Mouse (Mus musculus): ENCODE measurements at regions not wholly inside any gene's neighbourhood (a gene's known extent, or its start where the extent isn't known, plus 50 kb on each side); places are given as distances from the start of the nearest gene placed in this dataset.

DNA sequence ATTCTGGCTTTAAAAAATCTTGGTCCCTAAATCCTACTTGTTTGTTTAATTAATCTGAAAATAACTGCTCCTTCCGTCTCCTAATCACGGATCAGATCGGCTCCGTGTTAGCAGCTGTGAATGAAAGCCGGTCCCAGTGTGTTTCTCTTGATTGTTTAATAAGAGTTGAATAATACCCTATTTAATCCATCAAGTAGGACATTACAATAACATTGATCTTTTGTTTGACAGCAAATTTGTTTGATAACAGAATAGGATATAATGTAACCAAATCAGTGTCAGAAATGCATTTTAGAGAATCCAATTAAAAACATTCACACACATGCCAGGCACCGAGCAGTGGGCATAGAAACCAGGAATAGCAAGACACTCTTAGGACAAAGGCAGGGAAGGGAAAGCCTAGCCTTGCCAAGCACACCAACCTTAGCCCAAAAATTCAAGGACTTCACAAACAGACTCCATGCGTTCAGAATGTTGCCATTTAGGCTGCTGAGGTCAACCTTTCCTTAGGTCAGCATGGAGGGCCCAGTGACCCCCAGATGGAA lies 332.5 kb upstream of the Meis1 start:
- DNase-seq (ENCODE audit: low spot score) = no peak

DNA sequence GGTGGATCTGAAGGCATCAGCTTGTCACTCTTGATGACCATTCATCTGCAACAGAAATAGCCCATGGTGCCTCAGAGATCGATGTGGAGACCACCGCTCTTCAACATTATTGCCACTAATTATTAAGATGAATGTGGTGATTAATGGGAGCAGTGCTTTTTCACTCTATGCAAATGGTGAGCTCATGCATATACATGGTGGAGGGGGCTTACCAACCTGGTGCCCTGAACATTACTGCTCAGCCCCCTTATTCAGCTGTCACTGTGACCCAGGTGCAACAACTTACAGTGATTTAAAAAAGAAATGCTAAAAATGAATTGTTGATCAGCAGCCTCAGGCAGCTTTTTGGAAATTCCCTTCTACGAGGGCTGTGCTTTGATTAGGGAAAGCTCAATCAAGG lies 334.9 kb upstream of the Meis1 start:
- no peak for DNase-seq (ENCODE audit: low spot score)

DNA sequence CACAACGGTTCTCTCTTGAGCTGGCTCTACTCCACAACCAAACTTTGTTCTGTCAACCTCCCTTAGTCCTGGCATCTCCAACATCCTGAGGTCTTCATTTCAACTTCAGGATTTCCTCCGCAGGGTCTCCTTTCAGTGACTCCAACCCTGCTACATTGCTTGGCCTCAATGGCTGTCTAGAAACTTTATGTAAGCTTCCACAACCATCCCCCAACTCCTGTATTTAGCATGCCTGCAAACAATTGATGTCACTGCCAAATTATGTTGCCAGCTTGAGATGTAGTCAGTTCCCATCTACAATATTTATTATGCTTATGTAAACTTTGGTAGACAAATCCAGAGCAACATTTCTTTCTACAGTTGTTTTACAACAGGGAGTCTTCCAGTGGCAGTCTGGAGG lies 336.4 kb upstream of the Meis1 start:
- no peak for DNase-seq (ENCODE audit: low spot score)

DNA sequence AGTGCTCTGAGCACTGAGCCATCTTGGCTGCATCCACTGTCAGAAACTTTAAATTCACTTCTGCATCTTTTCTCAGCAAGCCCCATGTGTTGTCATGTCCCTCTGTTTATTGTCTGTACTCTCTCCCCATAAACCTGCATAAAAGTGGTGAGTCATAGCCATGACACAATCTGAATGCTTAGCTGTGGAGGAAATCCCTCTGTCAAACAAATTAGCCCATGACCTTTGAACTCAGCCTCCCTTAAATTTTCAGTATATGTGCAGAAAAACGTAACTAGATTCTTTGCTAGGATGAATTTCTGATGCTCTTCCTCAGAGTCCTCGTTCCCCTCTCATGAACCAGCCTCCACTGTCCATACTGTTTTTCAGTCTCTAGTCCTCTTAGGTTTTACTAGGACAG lies 337.4 kb upstream of the Meis1 start:
- DNase-seq (ENCODE audit: low spot score) = no peak

DNA sequence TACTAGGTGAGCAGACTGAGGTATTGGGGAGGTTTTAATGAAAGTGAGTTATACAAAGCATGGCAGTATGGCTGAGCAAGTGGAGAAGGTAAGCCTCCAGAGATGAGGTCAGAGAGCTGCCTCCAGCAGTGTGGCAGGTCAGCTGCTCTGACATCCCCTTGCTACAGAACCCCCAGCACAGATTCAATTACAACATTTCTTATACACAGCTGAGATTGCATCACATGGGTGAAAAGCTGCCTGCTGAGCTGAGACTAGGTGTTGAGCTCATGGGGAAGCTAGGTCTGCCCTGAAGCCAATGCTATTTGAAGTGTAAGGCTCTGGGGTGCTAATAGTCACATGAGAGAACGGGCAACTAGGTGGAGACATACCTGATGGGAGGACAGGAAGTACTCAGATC lies 350.4 kb upstream of the Meis1 start:
- DNase-seq (ENCODE audit: low spot score) = no peak

DNA sequence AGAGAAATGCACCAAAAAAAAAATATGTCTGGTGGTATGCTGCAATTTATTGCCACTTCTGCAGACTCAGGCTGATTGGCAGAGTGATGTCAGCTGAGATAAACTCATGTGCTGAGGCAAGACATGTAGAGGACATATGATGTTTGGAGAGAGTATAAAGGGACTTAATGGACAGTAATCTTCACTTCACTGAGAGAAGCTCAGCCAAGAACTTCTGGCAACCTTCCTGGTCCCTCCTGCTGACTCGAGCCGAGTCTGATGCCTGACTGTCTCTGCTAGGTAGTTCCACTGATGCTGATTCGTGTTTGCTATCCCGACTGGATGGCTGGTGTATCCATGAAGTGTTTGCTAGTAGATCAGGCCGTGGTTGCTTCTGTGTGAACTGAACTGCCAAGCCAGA lies 354.7 kb upstream of the Meis1 start:
- no peak for DNase-seq (ENCODE audit: low spot score)

DNA sequence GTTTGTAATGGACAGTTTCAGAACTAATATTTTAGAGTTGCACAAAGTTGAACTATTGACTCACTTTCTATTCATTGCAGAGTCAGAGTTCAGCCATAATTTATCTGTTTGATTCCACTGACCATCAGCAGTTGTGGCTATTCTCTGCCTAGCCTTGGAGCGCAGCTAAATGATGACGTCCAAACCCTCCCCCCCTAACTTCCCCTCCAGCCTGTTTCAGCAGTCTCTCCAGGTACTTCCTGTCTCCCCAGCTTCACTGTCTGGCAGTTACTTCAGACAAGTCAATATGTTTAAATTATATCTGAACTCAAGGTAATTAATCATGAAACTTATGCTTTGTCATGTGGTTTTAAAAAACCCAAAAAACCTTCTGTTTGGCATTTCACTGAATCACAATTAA lies 362.1 kb upstream of the Meis1 start:
- no peak for DNase-seq (ENCODE audit: low spot score)

DNA sequence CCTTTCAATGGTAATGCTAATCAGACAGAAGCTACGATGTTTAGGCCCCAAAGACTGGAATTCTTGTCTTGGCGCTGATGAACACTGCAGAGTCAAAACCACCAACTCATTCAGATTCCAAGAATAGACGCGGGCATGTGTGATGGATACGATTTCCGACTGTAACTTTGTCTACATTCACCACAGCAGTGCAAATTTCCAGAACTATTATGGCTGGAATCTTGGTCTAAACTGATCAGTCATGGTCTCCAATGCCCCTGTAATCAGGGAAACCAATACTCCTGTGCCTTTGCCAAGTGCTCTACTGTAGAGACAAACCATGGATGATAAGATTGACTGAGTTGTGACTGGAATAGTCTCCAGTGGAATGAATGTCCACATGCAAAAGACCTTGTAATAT lies 370.4 kb upstream of the Meis1 start:
- no peak for DNase-seq (ENCODE audit: low spot score)

DNA sequence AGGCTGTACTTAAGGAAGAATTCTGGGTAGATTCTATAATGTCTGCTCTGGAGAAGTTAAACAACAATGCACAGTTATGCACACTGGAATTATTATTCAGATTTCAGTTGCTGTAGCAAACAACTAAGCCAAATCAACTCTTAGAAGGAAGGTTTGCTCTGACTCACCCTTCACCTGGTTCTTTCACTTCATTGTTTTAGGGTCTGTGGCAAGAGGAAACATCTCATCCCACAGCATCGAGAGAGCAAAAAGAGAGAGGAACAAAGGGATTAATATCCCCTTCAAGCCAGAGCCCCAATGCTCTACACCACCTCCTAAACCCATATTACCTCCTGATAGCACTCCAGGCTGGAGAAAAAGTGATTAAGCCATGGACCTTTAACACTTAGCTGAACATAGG lies 373.4 kb upstream of the Meis1 start:
- DNase-seq (ENCODE audit: low spot score) = no peak

DNA sequence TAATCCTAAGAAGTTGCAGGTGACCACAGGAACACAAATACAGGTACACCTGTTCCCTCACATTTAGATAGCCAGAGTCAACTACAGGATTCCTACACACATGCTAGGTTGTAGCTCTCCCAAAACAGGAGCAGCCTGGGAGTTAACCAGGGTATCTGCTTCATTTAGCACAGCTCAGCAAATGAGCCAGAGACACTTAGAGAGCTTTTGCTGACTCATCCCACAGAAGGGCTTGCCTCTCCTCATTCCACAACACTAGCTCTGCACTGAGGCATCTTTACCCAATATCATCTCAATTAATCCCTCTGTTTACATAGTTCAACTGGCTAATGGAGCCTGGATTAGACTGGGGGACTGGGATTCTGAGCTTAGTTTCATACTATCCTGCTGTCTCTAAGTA lies 375.6 kb upstream of the Meis1 start:
- no peak for DNase-seq (ENCODE audit: low spot score)

DNA sequence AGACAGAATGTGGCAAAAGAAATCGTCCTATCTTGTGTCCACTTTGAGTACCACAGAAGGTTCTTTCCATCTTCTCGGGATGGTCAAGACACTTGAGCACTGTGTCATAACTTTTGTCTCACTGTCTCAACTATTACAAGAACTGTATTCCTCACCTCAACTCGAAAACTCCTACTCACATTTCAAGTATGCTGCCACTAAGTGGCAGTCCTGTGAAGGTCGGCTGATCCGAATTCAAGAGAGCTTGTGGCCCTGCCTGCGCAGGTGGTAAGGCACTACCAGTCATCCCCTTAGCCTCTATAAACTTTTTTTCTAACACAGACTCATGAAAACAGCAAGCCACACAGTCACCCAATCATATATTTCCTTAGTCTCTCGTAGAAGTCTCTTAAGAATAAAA lies 381.6 kb upstream of the Meis1 start:
- no peak for DNase-seq (ENCODE audit: low spot score)

DNA sequence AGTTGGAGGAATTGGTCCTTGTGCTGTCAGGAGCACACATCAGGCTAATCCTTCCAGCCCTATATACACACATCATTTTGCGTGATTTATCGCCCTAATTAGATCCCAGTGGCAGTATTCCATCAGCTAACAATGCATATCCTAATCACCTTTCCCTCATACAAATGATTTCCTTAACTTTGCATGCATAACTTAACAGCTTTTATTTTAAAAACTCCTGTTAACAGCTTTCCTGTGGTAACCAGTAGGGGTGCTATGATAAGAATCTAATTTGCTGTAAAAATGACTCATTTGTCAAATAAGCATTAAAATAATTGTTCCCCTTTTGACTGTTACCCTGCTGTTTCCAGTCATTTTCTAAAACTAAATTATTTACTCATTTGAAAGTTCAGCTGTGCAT lies 401.4 kb upstream of the Meis1 start:
- DNase-seq (ENCODE audit: low spot score) = no peak

DNA sequence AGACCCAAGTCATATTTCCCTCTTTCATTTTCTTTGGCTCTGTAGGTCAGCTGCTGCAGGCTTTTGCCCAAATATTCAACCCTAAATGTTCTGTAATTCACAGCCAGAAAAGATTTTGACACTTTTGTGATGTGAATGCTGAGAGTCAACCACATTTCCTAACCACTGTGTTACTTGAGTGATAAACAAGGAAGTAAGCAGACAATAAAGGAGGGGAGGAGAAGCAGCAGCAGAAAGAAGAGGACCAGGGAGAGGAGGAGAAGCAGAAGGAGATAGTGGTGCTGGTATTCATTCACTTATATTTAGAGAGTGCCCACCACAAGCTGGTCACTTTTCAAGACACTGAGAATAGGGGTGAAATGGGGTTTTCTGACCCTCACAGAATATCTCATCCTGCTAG lies 404.5 kb upstream of the Meis1 start:
- DNase-seq (ENCODE audit: low spot score) = no peak

DNA sequence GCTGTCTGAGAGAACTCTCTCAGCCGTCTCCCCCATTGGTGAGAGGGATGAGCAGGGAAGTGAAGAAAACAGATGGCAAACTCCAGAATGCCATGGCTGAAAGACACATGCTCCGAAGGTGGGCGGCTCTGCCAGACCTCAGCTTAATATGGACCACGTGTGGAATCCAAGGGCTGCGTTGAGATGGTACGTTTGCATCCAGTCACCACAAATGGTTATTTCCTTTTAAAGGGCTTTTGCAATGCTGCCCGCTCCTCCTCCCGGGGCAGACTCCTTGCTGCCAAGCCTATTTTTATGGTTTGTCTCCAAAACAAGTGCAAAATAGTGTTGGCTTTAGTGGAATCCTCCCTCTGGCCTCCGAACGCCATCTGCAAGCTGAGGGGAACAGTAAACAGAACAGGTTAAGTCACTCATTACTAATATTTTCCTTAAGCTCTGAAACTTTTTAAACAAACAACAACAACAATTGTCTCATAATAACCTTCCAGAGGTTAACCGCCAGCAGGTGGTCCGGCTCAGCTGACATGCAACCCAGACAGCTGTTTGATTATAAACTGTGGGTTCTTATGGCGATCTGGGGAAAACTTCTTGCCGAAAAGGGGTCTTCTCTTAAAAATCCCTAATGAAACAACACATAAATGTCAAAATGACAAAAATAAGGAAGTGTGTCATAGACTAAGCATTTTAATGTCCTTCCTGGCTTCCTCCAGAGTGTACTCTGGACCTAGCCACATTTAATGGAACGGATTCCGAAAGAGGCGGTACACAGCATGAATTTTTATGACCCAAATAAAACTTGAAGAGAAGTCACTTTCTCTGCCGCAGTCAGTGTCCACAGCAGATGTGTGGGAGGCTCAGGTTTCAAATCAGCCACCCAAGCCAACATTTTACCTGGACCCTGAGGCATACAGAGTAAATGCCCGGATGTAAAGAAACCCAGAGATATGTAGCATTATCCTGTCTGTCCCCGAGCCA lies 405.3 kb upstream of the Meis1 start:
- no peak for DNase-seq (ENCODE audit: low spot score)

DNA sequence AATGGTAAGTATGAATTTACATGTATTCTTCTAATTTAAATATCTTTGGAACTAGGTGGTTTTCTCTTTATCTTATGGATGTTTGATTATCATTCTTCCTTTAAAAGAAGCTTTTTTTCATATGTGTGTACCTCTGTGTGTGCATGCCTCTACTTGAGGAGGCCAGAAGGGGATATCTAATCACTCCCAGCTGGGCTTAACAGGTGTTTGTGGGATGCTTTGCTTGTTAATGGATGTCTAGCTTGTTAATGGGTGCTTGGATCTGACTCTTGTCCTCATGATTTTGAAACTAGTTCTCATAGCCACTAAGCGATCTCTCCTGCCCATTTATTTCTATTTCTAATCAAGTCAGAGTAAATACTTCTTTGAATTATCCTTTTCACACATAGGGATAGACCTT lies 408.8 kb upstream of the Meis1 start:
- no peak for DNase-seq (ENCODE audit: low spot score)

DNA sequence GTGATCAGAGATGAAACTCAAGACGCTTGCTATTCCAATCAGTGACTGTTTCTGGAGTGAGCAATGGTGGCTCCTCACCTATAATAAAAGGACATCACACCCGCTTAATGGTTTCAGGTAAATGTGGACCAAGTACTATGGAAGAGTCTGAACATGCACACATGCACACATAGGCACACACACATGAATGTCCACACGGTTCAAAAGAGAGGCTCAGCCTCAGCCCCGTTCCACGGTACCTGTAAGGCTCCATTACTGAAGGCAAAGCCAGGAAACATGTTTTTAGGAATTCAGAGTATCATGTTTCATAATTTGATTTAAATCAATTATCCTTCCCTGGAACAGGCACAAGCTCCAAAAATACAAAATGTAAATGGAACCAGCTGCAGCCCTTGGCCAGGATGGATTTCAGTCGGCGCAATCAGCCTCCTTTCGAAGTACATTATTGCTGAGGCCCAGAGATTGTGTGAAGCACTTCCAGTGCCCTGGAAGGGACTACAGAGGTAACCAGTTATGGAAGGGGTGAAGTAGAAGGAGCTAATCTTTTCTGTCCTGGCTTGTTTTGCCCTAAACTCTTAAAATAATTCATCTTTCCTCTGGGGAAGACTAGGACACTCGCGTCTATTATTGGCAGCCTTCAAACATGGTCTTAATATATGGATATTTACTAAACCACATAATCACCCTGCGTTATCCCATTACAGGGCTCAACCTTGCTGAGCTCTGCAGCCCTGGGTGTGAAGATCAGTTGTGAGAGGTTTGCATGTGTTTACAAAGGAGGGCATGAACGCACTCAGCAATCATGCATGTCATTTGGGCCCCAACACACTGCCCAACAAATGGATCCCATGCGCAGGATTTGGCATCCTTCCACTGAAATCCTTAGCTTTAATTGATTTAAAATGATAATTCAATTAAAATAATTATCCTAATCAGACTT lies 415.2 kb upstream of the Meis1 start:
- DNase-seq (ENCODE audit: low spot score) = no peak

DNA sequence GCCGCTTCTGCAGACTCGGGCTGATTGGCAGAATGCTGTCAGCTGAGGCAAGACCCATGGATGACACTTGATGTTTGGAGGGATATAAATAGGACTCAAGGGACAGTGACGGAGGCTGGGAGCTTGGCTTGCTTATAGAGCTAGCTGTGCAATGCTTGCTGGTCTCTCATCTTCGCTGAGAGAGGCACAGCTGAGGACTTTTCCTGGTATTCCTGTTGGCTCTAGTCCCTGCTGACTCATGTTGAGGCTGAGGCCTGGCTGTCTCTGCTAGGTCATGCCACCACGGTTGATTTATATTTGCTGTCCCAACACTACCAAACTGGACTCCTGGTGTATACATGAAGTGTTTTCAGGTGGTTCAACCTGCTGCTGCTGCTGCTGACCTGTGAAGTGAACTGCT lies 419.6 kb upstream of the Meis1 start:
- DNase-seq (ENCODE audit: low spot score) = no peak

DNA sequence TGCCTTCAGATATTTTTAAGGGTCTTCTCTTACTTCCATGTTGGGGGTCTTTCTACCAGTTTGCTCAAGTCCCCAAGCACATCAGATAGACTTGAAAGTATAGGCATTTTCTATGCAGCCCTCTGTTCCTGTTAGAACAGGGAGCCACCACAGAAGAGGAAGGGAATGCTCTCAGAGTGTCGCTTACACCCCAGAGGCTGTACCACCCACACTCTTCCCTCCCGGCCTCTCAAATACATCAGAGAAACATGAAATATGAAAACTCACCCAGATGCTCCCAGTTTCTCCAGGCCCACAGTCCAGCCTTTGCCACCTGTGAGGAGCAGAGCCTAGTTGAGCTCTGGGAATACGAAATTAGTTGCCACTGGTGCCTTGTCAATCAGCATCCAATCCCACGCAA lies 423.2 kb upstream of the Meis1 start:
- no peak for DNase-seq (ENCODE audit: low spot score)

DNA sequence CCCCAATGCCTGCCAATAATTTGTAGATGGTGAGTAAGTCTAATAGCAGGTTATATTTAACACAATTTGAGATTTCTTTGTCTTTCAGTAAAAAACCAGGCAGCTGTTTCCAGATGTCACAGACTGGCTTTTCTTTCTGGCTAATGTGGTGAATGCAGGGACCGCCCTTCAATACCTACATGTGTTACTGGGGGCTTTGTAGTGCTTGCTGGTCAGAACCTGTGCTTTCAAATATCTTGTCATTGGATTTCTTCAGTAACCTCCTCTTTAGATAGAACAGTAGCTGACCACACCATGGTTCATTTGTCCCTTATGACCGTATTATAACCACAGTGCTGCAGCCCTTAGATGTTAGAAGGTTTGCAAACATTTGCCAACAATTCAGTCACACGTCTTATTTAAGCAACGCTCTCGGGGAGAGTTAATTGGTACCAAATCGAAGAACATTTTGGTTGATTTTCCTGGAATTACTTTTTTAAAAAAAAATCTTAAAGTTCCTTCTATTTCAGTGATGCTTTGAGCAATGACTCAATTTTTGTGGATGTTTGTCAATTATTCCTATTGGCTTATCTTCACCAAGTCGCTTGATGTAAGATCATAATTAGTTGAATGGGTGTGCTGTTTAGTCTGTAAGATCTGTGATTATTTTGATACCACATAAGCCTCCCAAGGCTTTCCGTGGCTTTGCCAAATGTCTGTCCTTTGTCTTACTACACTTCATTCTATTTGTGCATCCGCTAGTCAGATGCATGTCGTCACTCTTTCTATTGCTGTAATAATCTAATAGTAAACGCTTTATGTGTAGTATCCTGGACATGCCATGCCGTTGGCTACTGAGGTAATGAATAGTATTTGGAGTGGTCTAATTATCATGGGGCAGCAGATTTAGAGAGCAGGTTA lies 436.9 kb upstream of the Meis1 start:
- no peak for DNase-seq (ENCODE audit: low spot score)

DNA sequence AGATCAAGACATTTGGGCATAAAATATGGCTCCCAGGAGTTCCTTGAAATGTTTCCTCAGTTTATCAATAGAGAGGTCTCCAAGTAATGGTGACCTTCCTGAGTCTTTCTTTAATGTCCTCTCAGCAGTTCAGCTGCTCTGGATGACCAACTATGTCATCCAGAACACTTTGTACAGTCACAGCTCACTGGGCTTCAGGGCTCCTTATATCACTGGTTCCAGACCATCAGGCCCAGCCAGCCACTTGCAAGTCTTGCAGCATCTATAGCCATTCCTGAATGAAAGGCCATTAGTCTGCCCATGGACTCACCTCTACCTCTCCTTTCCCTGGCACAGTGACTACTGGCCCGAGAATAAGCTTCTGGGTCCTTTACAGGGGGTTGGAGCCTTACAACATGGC lies 437.8 kb upstream of the Meis1 start:
- DNase-seq (ENCODE audit: low spot score) = no peak

DNA sequence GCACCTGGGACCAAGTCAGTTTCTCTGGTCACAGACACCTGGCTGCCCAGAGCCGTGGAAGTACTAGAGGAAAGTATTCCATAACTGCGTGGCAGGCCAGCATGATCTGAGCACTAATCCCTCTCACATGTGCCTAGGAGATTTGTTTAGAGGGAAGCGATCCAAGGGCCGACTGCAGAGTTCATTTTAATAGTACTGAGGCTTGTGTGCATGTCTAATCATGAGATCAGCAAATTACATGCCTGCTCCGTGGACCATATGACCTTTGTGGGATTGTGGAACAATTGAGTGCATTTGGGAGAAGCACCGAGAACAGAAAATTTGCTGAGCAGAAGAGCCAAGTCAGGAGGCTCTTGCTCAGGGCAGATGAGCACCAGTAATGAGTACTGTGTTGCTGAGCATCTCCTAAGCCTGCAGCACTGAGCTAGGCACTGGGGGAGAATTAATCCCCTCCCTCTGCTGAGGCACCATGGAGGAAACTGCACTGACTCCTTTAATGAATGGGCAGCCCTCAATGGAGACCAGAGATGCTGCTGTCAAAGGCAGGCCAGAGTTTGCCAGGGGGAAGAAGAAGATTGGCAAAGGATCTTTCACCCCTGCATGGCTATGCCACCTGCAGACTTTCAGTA lies 445.1 kb upstream of the Meis1 start:
- DNase-seq (ENCODE audit: low spot score) = no peak

Measured in T-cell, adult 2 months (primary cell).